Comparison of ENCODE assay signal across 27 mouse cellular contexts in the genomic region with DNA sequence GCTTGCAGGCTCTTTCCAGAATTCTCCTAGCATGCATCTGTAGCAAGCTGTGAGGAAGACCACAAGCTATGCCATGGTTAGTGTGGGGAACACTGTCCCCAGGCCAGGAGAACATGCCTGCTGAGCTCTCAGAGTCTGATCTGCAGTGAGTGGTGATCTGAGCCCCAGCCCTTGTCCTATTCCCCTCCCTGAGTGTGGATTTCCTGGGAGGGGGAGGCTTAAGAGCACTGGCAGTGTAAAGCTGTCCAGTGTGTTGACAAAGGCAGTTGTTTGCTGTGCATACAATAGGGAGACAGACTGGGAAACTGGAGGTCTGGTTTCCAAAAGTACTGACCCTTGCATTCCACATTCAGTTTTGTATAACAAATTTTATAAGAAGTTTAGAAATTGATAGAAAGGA. TPM values are rescaled to one million over a fixed set of nuclear protein-coding genes. Genes with fewer than 3 reads are reported as not detected.
"Had no signal": no experiment of that assay in that cellular context is flagged by ENCODE, and none has a peak within 500 bp of the region (broad histone marks: within the 10 kb centered on the region; RNA-seq: fewer than 3 reads in every experiment).

No protein-coding gene starts in this region.

RNA-seq across cellular contexts. Expression of a gene that starts 34.1 kb away (rescaled TPM):
- polyA plus RNA-seq: limb, embryonic 11.5 days; limb, embryonic 12.5 days; liver, adult 2 months; liver, embryonic 15.5 days; liver, postnatal 0 days; lung, adult 2 months; lung, embryonic 14.5 days; lung, embryonic 15.5 days; lung, postnatal 0 days; macrophage; midbrain, embryonic 10.5 days; midbrain, embryonic 11.5 days; midbrain, embryonic 12.5 days; midbrain, embryonic 13.5 days; midbrain, embryonic 14.5 days; midbrain, embryonic 15.5 days; midbrain, embryonic 16.5 days; midbrain, postnatal 0 days; neural tube, embryonic 11.5 days; neural tube, embryonic 12.5 days; neural tube, embryonic 13.5 days had no signal

RNA-seq across cellular contexts. Expression of a gene that starts 41.7 kb away (rescaled TPM):
- polyA plus RNA-seq: limb, embryonic 10.5 days; limb, embryonic 11.5 days; limb, embryonic 12.5 days; limb, embryonic 13.5 days; limb, embryonic 15.5 days; liver, adult 2 months; liver, embryonic 15.5 days; liver, postnatal 0 days; lung, adult 2 months; lung, embryonic 14.5 days; lung, embryonic 15.5 days; lung, embryonic 16.5 days; lung, postnatal 0 days; macrophage; midbrain, embryonic 11.5 days; midbrain, embryonic 12.5 days; midbrain, embryonic 13.5 days; midbrain, embryonic 14.5 days; midbrain, embryonic 15.5 days; midbrain, embryonic 16.5 days; midbrain, postnatal 0 days; neural tube, embryonic 11.5 days; neural tube, embryonic 12.5 days; neural tube, embryonic 13.5 days had no signal

RNA-seq across cellular contexts. Expression of a gene that starts 43.8 kb away (rescaled TPM):
- polyA plus RNA-seq: limb, embryonic 10.5 days; limb, embryonic 11.5 days; limb, embryonic 12.5 days; limb, embryonic 13.5 days; limb, embryonic 14.5 days; limb, embryonic 15.5 days; liver, adult 2 months; liver, embryonic 15.5 days; liver, postnatal 0 days; lung, adult 2 months; lung, embryonic 14.5 days; lung, embryonic 15.5 days; lung, embryonic 16.5 days; lung, postnatal 0 days; macrophage; midbrain, embryonic 10.5 days; midbrain, embryonic 11.5 days; midbrain, embryonic 12.5 days; midbrain, embryonic 13.5 days; midbrain, embryonic 14.5 days; midbrain, embryonic 15.5 days; midbrain, embryonic 16.5 days; midbrain, postnatal 0 days; myocyte; neural tube, embryonic 11.5 days; neural tube, embryonic 12.5 days; neural tube, embryonic 13.5 days had no signal
